Comparison of ENCODE assay signal across 37 mouse cellular contexts in genomic region chr4:133504755-133505485, GRCm38 (mm10). TPM values are rescaled to one million over a fixed set of nuclear protein-coding genes. Genes with fewer than 3 reads are reported as not detected.
"Had no signal": no experiment of that assay in that cellular context is flagged by ENCODE, and none has a peak within 500 bp of the region (broad histone marks: within the 10 kb centered on the region; RNA-seq: fewer than 3 reads in every experiment).

No protein-coding gene starts in this region.

- H3K4me1 ChIP-seq: heart, embryonic 10.5 days; heart, embryonic 12.5 days; hindbrain, embryonic 10.5 days; hindbrain, embryonic 12.5 days; intestine, embryonic 15.5 days; limb, embryonic 10.5 days; limb, embryonic 12.5 days; liver, embryonic 13.5 days; liver, embryonic 15.5 days had no signal

- H3K4me3 ChIP-seq: gastrocnemius, adult 2 months; heart, embryonic 10.5 days; heart, embryonic 12.5 days; hindbrain, embryonic 10.5 days; hindbrain, embryonic 12.5 days; intestine, embryonic 15.5 days; layer of hippocampus, adult 2 months; left cerebral cortex, adult 2 months; limb, embryonic 10.5 days; limb, embryonic 12.5 days; liver, embryonic 13.5 days; liver, embryonic 15.5 days had no signal

- H3K27ac ChIP-seq: gastrocnemius, adult 2 months; heart, embryonic 10.5 days; hindbrain, embryonic 10.5 days; hindbrain, embryonic 12.5 days; hindbrain, embryonic 14.5 days; intestine, embryonic 15.5 days; layer of hippocampus, adult 2 months; left cerebral cortex, adult 2 months; limb, embryonic 10.5 days; limb, embryonic 12.5 days; liver, embryonic 13.5 days; liver, embryonic 15.5 days had no signal

- ATAC-seq: hindbrain, embryonic 16.5 days; inflammation-experienced regulatory T-cells, adult 6 months; intestine, embryonic 15.5 days; intestine, postnatal 0 days had no signal

- DNase-seq: gastrocnemius, adult 2 months; gastrocnemius, postnatal 10 days; gastrocnemius, postnatal 25 days; heart, adult 18-20 months; heart, postnatal 10 days; heart, postnatal 4 days; kidney, adult 18-20 months; kidney, adult 8-10 months; kidney, postnatal 10 days; kidney, postnatal 25 days; kidney, postnatal 4 days; liver; liver, embryonic 13.5 days had no signal

RNA-seq across cellular contexts. Expression of gene Trnp1, which starts 6.6 kb away (rescaled TPM):
- total RNA-seq: granulocyte monocyte progenitor cell, adult 5-6 weeks had no signal
- polyA plus RNA-seq: inflammation-experienced regulatory T-cells, adult 6 months had no signal

RNA-seq across cellular contexts. Expression of gene Kdf1, which starts 13.8 kb away (rescaled TPM):
- total RNA-seq: gastrocnemius, adult 2 months; gastrocnemius, postnatal 10 days; gastrocnemius, postnatal 25 days; gastrocnemius, postnatal 4 days; heart, adult 18-20 months; heart, adult 8-10 months; heart, postnatal 10 days; heart, postnatal 25 days; heart, postnatal 4 days; layer of hippocampus, postnatal 25 days; left cerebral cortex, postnatal 14 days; left cerebral cortex, postnatal 36 days had no signal
- polyA plus RNA-seq: hindbrain, embryonic 14.5 days had no signal

RNA-seq across cellular contexts. Expression of gene Tent5b, which starts 25.0 kb away (rescaled TPM):
- total RNA-seq: granulocyte monocyte progenitor cell, adult 5-6 weeks; layer of hippocampus, adult 2 months; layer of hippocampus, postnatal 25 days; left cerebral cortex, adult 2 months; left cerebral cortex, postnatal 14 days; left cerebral cortex, postnatal 36 days had no signal
- polyA plus RNA-seq: inflammation-experienced regulatory T-cells, adult 6 months; liver, embryonic 11.5 days; liver, embryonic 13.5 days had no signal

RNA-seq across cellular contexts. Expression of gene Nr0b2, which starts 48.3 kb away (rescaled TPM):
- total RNA-seq: gastrocnemius, adult 2 months; gastrocnemius, postnatal 25 days; gastrocnemius, postnatal 4 days; layer of hippocampus, adult 2 months; layer of hippocampus, postnatal 10 days; layer of hippocampus, postnatal 25 days; left cerebral cortex, adult 2 months; left cerebral cortex, postnatal 14 days; left cerebral cortex, postnatal 36 days had no signal
- polyA plus RNA-seq: hindbrain, embryonic 12.5 days; hindbrain, embryonic 14.5 days; hindbrain, embryonic 16.5 days; inflammation-experienced regulatory T-cells, adult 6 months; kidney, embryonic 14.5 days; limb, embryonic 12.5 days had no signal
